Comparison of ENCODE assay signal across 14 mouse cellular contexts in genomic region chr10:108867202-108867601, GRCm38 (mm10).
DNase-seq lines count a peak whose midpoint lies in the region; ATAC-seq and TF ChIP-seq lines count a peak whose summit lies in the region.
"Had no signal": no experiment of that assay in that cellular context is flagged by ENCODE, and none has a peak within 500 bp of the region (broad histone marks: within the 10 kb centered on the region; RNA-seq: fewer than 3 reads in every experiment).

No protein-coding gene starts in this region.

- H3K27me3 ChIP-seq in liver, adult 2 months (ENCODE audit: control insufficient read depth, insufficient read depth, low read length): no peaks in the 10 kb centered on the region
- no peaks in the 10 kb centered on the region for H3K27me3 ChIP-seq in liver, embryonic 12.5 days (replicated peaks)
- H3K27me3 ChIP-seq: limb, embryonic 12.5 days; midbrain, embryonic 15.5 days; Patski; stomach, embryonic 15.5 days had no signal

- no peaks in the 10 kb centered on the region for H3K36me3 ChIP-seq in liver, adult 2 months (ENCODE audit: control insufficient read depth, insufficient read depth, low read length)
- no peaks in the 10 kb centered on the region for H3K36me3 ChIP-seq in liver, embryonic 12.5 days
- H3K36me3 ChIP-seq: limb, embryonic 12.5 days; midbrain, embryonic 15.5 days; stomach, embryonic 15.5 days had no signal

- H3K4me2 ChIP-seq in liver, embryonic 12.5 days: no peak overlapping the region
- H3K4me2 ChIP-seq: limb, embryonic 12.5 days; midbrain, embryonic 15.5 days; stomach, embryonic 15.5 days had no signal

- H3K4me3 ChIP-seq in liver, adult 2 months (ENCODE audit: insufficient read depth, low read depth, low read length): no peak overlapping the region
- no peak overlapping the region for H3K4me3 ChIP-seq in liver, embryonic 12.5 days
- no peak overlapping the region for H3K4me3 ChIP-seq in left cerebral cortex, adult 2 months
- H3K4me3 ChIP-seq: erythroblast, embryonic 14.5 days; limb, embryonic 12.5 days; midbrain, embryonic 15.5 days; stomach, embryonic 15.5 days had no signal

- no peak for ATAC-seq in liver, embryonic 12.5 days
- peak; percentile 61 for ATAC-seq in cerebellum, adult (ENCODE audit: insufficient number of reproducible peaks, low FRiP score, low TSS enrichment)
- ATAC-seq in megakaryocyte-erythroid progenitor cell, adult 5-6 weeks (replicated peaks; ENCODE audit: low FRiP score, low TSS enrichment, poor library complexity, severe bottlenecking): no peak
- ATAC-seq: lung, postnatal 0 days; midbrain, embryonic 15.5 days; Patski had no signal

- intact Hi-C loops in left cerebral cortex, adult 2 months (cut with DNase I): no loop called here

- 55% methylated on average over 6 of the region's 6 CpGs for WGBS in liver, adult 2 months
- 65% methylated on average over 6 of the region's 6 CpGs for WGBS in liver, embryonic 12.5 days (ENCODE audit: insufficient replicate concordance)

- no peaks in the 10 kb centered on the region for H3K9me3 ChIP-seq in liver, embryonic 12.5 days (replicated peaks)
- H3K9me3 ChIP-seq: limb, embryonic 12.5 days; midbrain, embryonic 15.5 days; stomach, embryonic 15.5 days had no signal

- no peak for TF ChIP-seq CTCF in liver, adult 2 months (IDR thresholded peaks at IDR 0.05; ENCODE audit: low read depth, low read length)
- no peak for TF ChIP-seq CTCF in left cerebral cortex, adult 2 months (IDR thresholded peaks at IDR 0.05)

- no peaks in the 10 kb centered on the region for H3K4me1 ChIP-seq in liver, adult 2 months (ENCODE audit: control insufficient read depth, insufficient read depth, low read length)
- H3K4me1 ChIP-seq in liver, embryonic 12.5 days: no peaks in the 10 kb centered on the region
- H3K4me1 ChIP-seq: limb, embryonic 12.5 days; midbrain, embryonic 15.5 days; stomach, embryonic 15.5 days had no signal

- no peak for TF ChIP-seq POLR2A in liver, adult 2 months (IDR thresholded peaks at IDR 0.05; ENCODE audit: extremely low read depth, insufficient read depth, low read length)

- peak; percentile 8 for DNase-seq in heart, adult 8-10 months (ENCODE audit: low spot score)
- no peak for DNase-seq in heart, adult 11 months
- peak; percentile 39 for DNase-seq in liver, adult 2 months (ENCODE audit: extremely low read depth, low read depth, low spot score)
- DNase-seq in cerebellum, adult 9-11 months: peak; percentile 91
- DNase-seq in left cerebral cortex, adult 2 months (ENCODE audit: extremely low spot score in 1 of 2, low spot score in 2 of 2): no peak

- no peak overlapping the region for H3K9ac ChIP-seq in liver, adult 2 months (ENCODE audit: low read depth, low read length)
- H3K9ac ChIP-seq in liver, embryonic 12.5 days: no peak overlapping the region
- H3K9ac ChIP-seq: limb, embryonic 12.5 days; midbrain, embryonic 15.5 days; stomach, embryonic 15.5 days had no signal

- no peak overlapping the region for H3K27ac ChIP-seq in liver, adult 2 months (replicated peaks; ENCODE audit: insufficient read depth, low read depth, low read length)
- H3K27ac ChIP-seq in liver, embryonic 12.5 days: no peak overlapping the region
- H3K27ac ChIP-seq in left cerebral cortex, adult 2 months: no peak overlapping the region
- H3K27ac ChIP-seq: limb, embryonic 12.5 days; midbrain, embryonic 15.5 days; stomach, embryonic 15.5 days had no signal

- no peaks in the 10 kb centered on the region for H3K79me2 ChIP-seq in liver, adult 2 months (ENCODE audit: control insufficient read depth, insufficient read depth, low read length)

Comparison
In these comparisons a context has a peak if more than half of its experiments do, and no peak if none do; other contexts are left out.
1. DNase-seq: peak in heart, adult 8-10 months (single experiment), liver, adult 2 months (single experiment) and cerebellum, adult 9-11 months (single experiment); none in heart, adult 11 months (single experiment) and left cerebral cortex, adult 2 months (0 of 2).